Mouse (Mus musculus) skeletal muscle tissue, adult 2 months (tissue): Measurements from ENCODE around the gene Fbxo39.

Experiments used
- DNase-seq: peaks from one replicate; pipeline ENCODE4 v3.0.0-alpha.2; 2012; ENCODE audit warnings: low read depth, low spot score

Gene Fbxo39

DNA sequence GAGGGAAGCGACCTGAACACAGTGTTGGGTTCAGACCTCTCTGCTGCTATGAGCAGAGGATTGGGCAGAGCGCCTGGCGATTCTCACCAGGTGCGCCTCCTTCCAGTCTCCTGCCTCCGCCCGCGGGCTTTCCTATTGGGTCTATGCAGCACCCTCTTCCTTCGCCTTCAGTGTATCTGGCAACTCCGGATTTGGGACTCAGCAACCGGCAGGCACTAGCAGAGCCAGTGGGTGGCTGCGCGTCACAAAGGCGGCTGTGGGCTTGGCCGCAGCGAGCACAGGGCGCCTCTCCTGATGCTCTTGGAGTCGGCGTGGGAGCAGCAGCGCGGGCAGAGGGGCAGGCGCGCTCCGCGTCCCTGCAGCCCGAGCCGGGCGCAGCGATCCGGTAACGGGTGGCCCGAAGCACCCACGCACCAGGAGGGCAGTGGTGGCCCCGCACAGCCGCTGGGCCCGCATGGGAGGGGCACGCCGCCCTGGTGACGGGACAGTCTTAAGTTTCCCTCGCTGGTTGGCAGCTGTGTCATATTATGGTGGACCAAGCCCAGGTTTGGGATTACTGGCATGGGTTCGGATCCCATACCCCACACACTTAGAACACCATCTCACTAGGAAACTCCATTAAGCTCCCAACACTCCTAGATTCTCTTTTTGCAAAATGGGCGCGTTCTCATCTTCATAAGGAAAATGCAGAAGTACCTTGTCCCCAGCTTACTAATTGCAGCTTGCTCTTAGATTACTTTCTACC, at the start of gene Fbxo39:
Gene Fbxo39, plus strand, starts transcription at position 294 of the 745 bp plus-strand sequence.
- DNase-seq, result no peak

GRCm38 (mm10) chr11:72265483-72265882, 48.8 kb upstream of the Fbxo39 start:
- no peak for DNase-seq

GRCm38 (mm10) chr11:72266207-72266959, 47.9 kb upstream of the Fbxo39 start:
- DNase-seq, result peak; percentile 10

- no peak for DNase-seq
Observed at GRCm38 (mm10) chr11:72266960-72267560, 47.2 kb upstream of the Fbxo39 start, which contains the start of gene Slc13a5. Slc13a5 (minus strand) TSS chr11:72267222.

DNA sequence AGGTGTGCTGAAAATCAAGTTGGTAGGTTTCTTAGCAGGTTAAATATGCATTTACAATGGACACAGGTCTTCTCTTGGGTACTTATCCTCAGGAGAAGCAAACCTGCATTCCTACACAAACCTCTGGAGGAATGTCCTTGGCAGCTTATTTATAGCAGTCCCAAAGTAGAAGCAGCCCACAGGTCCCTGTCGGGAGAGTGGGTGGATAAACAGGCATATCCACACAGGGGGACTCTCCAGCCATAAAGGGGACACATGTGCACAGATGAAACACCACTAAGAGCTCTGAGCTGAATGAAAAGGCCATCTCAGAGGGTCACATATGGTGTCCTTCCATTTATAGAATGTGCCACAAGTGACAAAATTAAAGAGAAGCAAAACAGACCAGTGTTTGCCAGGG, 42.5 kb upstream of the Fbxo39 start:
- no peak for DNase-seq

DNA sequence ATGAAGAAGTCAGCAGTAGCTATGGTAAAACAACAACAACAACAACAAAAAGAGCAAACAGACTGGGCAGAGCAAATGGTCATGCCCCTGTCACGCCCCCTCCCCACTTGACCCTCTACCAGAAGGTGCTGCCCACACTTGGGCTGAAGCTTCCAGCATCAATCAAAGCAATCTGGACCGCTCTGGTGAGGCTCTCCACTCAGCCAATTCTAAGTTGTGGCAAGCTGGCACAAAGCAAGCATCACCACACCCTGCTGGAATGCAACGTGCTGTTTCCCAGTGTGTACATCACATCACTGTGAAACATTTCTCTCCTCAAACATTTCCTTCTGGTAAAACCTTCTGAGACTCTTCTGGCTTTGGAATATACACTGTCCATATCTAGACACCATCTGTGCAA, 40.9 kb upstream of the Fbxo39 start:
- no peak for DNase-seq

DNA sequence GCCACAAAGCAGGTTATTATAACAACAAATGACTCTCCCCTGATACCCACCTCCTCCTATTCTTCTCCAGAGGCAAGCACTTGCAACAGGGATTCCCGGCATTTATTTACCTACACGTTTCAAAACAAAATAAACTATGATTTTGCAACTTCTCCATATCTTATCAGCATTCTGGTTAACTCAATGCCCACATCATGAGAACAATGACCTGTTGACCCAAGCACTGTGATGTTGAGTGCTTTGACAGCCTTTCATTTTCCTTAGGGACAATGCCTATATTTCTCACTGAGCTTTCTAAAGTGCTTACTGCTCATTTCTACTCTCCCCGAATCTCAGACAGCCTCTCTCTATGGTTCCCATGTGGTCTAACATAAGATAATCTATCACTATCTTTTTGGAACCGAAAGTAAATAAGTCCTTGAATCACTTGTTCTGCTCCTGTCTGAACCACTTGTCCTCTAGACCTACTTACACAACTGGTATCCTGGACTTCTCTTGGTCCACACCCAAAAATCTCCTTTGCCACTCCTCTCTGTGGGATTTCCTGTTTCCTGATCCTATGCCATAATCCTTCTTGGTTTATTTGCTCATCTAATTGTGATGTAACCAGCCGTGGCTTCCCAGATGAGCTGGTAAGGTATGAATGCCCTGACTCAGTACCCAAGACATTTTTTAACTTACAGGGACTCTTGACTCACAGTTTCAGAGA, 32.9 kb upstream of the Fbxo39 start:
- no peak for DNase-seq

GRCm38 (mm10) chr11:72281852-72282400, 32.3 kb upstream of the Fbxo39 start:
- no peak for DNase-seq

DNA sequence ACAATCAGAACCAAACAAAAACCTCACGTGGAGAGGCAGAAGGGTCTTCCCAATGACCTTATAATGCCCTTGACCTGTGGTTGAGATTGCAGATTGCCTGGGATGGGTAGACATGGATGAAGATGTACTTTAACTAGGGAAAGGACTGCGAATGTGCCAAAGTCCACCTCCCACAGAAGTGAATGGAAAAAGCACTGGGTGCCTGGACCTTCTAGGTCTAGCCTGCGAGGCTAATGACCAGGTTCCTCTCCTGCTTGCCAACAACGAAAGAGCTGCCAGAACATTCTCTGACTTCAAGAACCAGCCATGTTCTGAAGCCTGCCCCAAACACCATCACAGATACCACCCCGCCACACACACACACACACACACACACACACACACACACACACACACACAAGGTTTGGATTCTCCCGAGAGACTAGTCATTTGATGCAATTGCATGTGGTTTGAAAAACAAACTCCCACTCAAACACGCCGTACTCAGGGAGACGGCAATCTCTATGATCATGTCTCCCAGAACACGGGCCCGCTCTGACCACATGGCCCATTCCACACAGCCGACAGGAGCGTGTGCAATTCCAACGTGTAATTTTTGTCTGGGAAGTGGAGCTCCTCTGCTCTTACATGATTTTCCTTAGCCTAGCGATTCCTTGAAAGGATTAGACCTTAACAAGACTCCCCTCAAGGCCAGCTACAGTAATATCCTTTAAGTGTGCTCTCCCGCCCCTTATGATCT, 30.6 kb upstream of the Fbxo39 start:
- DNase-seq, result no peak

- no peak for DNase-seq
Observed at GRCm38 (mm10) chr11:72284532-72285182, 29.6 kb upstream of the Fbxo39 start.

GRCm38 (mm10) chr11:72285971-72286480, 28.2 kb upstream of the Fbxo39 start:
- DNase-seq, result no peak

DNA sequence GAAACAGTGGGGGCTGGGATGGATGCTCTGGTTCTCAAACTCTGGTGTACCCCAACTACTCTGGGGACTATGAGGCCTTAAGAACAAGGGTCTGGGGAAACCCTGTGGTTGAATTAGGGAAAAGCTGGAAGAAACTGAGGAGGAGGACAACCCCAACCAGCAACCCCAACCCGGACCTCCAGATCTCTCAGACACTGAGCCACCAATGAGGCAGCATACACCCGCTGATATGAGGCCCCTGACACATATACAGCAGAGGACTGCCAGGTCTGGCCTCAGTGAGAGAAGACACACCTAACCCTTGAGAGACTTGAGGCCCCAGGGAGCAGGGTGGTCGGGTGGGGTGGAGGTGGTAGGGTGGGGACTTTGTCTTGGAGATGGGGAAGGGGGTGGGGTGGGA, 27.6 kb upstream of the Fbxo39 start:
- no peak for DNase-seq

DNA sequence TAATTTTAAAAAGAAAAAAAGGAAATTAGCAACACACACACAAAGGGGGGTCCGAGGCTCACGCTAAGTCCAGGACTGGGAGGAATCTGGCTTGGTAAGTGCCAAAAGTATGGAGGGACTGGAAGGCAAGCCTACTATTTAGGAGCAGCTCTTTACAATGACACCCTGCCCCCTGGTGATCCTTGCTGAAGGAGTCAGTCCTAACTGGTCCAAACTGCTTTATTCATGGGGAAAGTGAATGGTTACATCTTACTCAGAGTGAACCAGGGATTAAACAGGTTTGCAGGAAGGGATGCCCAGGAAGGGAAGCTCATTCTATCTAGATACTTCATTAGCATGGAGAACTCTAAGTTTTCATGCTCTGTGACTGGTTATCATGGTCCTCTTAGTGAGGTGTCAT, 27.1 kb upstream of the Fbxo39 start:
- DNase-seq, result no peak

DNA sequence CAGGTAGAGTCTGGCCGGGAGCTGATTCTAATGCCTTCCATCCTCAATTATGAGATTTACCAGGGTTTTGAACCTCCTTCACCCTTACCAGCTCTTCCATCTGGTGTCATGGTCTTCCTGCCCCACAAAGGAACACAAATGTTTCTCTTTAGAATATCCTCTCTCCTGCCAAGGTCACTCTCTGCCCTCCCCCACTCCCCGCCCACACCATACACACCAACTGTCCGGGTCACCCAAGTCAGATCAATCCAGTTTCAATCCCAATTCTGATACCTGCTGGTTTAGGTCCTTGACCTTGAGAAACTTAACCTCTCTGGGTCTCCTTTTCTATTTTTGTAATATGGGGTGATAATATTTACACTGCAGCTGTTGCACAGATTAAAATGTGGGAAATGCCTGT, 26.7 kb upstream of the Fbxo39 start:
- no peak for DNase-seq

- no peak for DNase-seq
Observed at GRCm38 (mm10) chr11:72293116-72293515, 21.1 kb upstream of the Fbxo39 start.

GRCm38 (mm10) chr11:72301334-72301733, 12.9 kb upstream of the Fbxo39 start, which contains the start of gene Xaf1:
Xaf1 (plus strand) TSS chr11:72301629.
- peak; percentile 60 for DNase-seq

GRCm38 (mm10) chr11:72302230-72302629, 12.0 kb upstream of the Fbxo39 start:
- DNase-seq, result peak; percentile 27

DNA sequence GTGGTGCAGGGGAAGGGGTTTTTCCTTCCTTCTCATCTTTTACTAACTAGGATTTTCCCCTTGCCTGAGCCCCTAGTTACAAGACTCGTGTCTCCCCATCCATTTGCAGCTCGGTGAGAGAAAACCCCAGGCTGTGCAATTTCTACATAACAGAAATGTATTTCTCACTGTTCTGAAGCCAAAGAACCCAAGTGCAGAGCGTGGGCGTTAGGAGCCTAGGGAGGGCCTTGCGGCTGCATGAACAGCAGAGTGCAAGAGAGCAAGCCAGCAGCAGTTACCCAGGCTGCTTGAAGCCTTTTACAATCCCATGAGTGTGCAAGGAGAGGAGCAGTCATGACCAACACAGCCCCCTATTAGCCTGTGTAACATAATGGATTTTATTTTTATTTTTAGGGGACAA, 6.8 kb upstream of the Fbxo39 start:
- DNase-seq, result no peak

DNA sequence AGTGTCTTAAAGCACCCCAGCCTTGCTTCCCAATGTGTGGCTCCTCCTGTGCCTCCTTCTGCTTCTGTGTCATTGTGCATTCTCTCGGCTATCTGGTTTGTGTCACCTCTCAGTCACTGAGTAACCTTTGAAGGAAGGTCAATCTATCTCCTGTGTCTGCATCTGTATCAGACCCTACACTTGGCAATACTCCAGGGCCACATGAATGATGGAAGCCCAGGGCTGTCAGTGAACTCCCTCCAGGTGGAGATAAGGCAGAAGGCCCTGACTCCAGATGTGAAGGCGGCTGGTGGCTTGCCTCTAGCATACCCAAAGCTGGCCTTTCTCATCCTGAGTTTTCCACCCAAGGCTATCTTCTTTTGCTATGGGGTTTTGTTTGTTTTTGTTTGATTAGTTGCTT, 5.3 kb upstream of the Fbxo39 start:
- DNase-seq, result no peak

GRCm38 (mm10) chr11:72310491-72310890, 3.8 kb upstream of the Fbxo39 start:
- no peak for DNase-seq
